In genomic region chr9:22116740-22117426, GRCm38 (mm10) we compare ENCODE assay signal across 8 mouse cellular contexts. TPM values are rescaled to one million over a fixed set of nuclear protein-coding genes. Genes with fewer than 3 reads are reported as not detected.
DNase-seq lines count a peak whose midpoint lies in the region; ATAC-seq lines count a peak whose summit lies in the region.

Elof1 (minus strand) TSS chr9:22117172.

- 0% methylated on average over 52 of the region's 52 CpGs for WGBS in hindbrain, embryonic 14.5 days

- H3K36me3 ChIP-seq in hindbrain, embryonic 14.5 days (replicated peaks; ENCODE audit: control insufficient read depth, insufficient read depth), result peaks cover 23% of the 10 kb centered on the region

- peak within 1 kb of the TSS; percentile 80 for H3K9ac ChIP-seq in hindbrain, embryonic 14.5 days

- H3K4me3 ChIP-seq in hindbrain, embryonic 14.5 days (replicated peaks; ENCODE audit: low read length), result peak within 1 kb of the TSS; percentile 69

- H3K27me3 ChIP-seq in hindbrain, embryonic 14.5 days (ENCODE audit: control insufficient read depth, insufficient read depth, low read length), result no peaks in the 10 kb centered on the region

- H3K4me2 ChIP-seq in hindbrain, embryonic 14.5 days (replicated peaks), result peak within 1 kb of the TSS; percentile 61

- H3K27ac ChIP-seq in hindbrain, embryonic 14.5 days, result peak within 1 kb of the TSS; percentile 51; the same call in 1 of the 2 replicates

- no peaks in the 10 kb centered on the region for H3K9me3 ChIP-seq in hindbrain, embryonic 14.5 days (ENCODE audit: control insufficient read depth, low read length)

- ATAC-seq in hindbrain, embryonic 14.5 days (ENCODE audit: low FRiP score), result peak; percentile 96

- H3K4me1 ChIP-seq in hindbrain, embryonic 14.5 days (replicated peaks; ENCODE audit: control insufficient read depth, insufficient read depth, low read length), result peaks cover 17% of the 10 kb centered on the region

- DNase-seq in R1 (ENCODE audit: low read depth, low spot score), result peak; percentile 99
- DNase-seq in cerebellum, postnatal 25 days, result peak; percentile 93 to 96
- DNase-seq in frontal cortex, postnatal 25 days (ENCODE audit: low spot score in 2 of 2), result peak; percentile 79 to 91
- DNase-seq in hindbrain, embryonic 14.5 days (ENCODE audit: low spot score), result peak; percentile 96
- DNase-seq in layer of hippocampus, postnatal 36 days, result peak; percentile 92 to 93
- DNase-seq in lung, postnatal 36 days, result peak; percentile 97
- peak; percentile 98 for DNase-seq in retina, postnatal 1 day
- peak; percentile 82 to 91 for DNase-seq in urinary bladder, adult 18-20 months (ENCODE audit: low spot score in 2 of 2)

RNA-seq across cellular contexts. Expression of gene Elof1, which starts in this region (rescaled TPM):
- 192 and 193 TPM in 2 replicates for polyA plus RNA-seq in hindbrain, embryonic 14.5 days (2014; fragmentation: Nextera tagmentation; extraction: Ambion mirVana)
- total RNA-seq in layer of hippocampus, postnatal 36 days (2021), result 10 to 100 TPM; 53.5 to 57.9 TPM

Comparison
In these comparisons a context has a peak if more than half of its experiments do, and no peak if none do; other contexts are left out.
1. Peak in every context shown above with its lines: DNase-seq, ATAC-seq, H3K4me3 ChIP-seq and H3K27ac ChIP-seq.